13 mouse cellular contexts compared by ENCODE assay signal in genomic region chr7:131909611-131910010, GRCm38 (mm10). TPM values are rescaled to one million over a fixed set of nuclear protein-coding genes. Genes with fewer than 3 reads are reported as not detected.
A peak's percentile ranks its signal among the peaks of the same experiment; 100 is the strongest.
DNase-seq lines count a peak whose midpoint lies in the region; ATAC-seq lines count a peak whose summit lies in the region.
"Had no signal": no experiment of that assay in that cellular context is flagged by ENCODE, and none has a peak within 500 bp of the region (broad histone marks: within the 10 kb centered on the region; RNA-seq: fewer than 3 reads in every experiment).

No protein-coding gene starts in this region.

- H3K36me3 ChIP-seq in kidney, embryonic 14.5 days (ENCODE audit: control insufficient read depth, insufficient read depth, low read length) = no peaks in the 10 kb centered on the region
- H3K36me3 ChIP-seq: limb, embryonic 15.5 days; neural tube, embryonic 15.5 days had no signal

- WGBS in kidney, embryonic 14.5 days = 70% methylated on average over 4 of the region's 4 CpGs

- no peaks in the 10 kb centered on the region for H3K27me3 ChIP-seq in kidney, embryonic 14.5 days (ENCODE audit: control insufficient read depth, insufficient read depth, low read length)
- H3K27me3 ChIP-seq: limb, embryonic 15.5 days; neural tube, embryonic 15.5 days had no signal

- no peaks in the 10 kb centered on the region for H3K4me1 ChIP-seq in kidney, embryonic 14.5 days (ENCODE audit: control insufficient read depth, insufficient read depth, low read length)
- H3K4me1 ChIP-seq: limb, embryonic 15.5 days had no signal

- no peak overlapping the region for H3K4me3 ChIP-seq in kidney, embryonic 14.5 days (ENCODE audit: low read length)
- H3K4me3 ChIP-seq: limb, embryonic 15.5 days; neural tube, embryonic 15.5 days had no signal

- no peak for ATAC-seq in kidney, embryonic 14.5 days (ENCODE audit: low FRiP score, low TSS enrichment)
- no peak for ATAC-seq in megakaryocyte-erythroid progenitor cell, adult 5-6 weeks (replicated peaks; ENCODE audit: low FRiP score, low TSS enrichment, poor library complexity, severe bottlenecking)

- intact Hi-C loops in left cerebral cortex, postnatal 36 days (cut with DNase I) = no loop called here

- no peak overlapping the region for H3K4me2 ChIP-seq in kidney, embryonic 14.5 days (replicated peaks; ENCODE audit: low read depth, low read length)
- H3K4me2 ChIP-seq: limb, embryonic 15.5 days; neural tube, embryonic 15.5 days had no signal

- peak; percentile 68 to 76 for DNase-seq in cerebellum, postnatal 10 days
- DNase-seq in cerebellum, adult 11-12 months = no peak
- DNase-seq in kidney, postnatal 4 days = peak; percentile 9 to 15
- peak; percentile 3 for DNase-seq in NIH3T3 (ENCODE audit: low read depth)
- DNase-seq in left cerebral cortex, postnatal 36 days (ENCODE audit: low spot score in 2 of 2) = peak; percentile 28 to 29
- no peak for DNase-seq in thymus, postnatal 14 days
- DNase-seq: kidney, adult 18-20 months had no signal

- no peak overlapping the region for H3K9ac ChIP-seq in kidney, embryonic 14.5 days (ENCODE audit: low read depth, low read length)
- H3K9ac ChIP-seq: limb, embryonic 15.5 days; neural tube, embryonic 15.5 days had no signal

- H3K27ac ChIP-seq in kidney, embryonic 14.5 days (ENCODE audit: low read depth, low read length) = no peak overlapping the region
- H3K27ac ChIP-seq: limb, embryonic 15.5 days; neural tube, embryonic 15.5 days had no signal

- no peaks in the 10 kb centered on the region for H3K9me3 ChIP-seq in kidney, embryonic 14.5 days (ENCODE audit: control insufficient read depth, low read length)
- H3K9me3 ChIP-seq: limb, embryonic 15.5 days; neural tube, embryonic 15.5 days had no signal

RNA-seq across cellular contexts. Expression of gene Gpr26, which starts 56.6 kb away (rescaled TPM):
- not detected in 2 replicates for polyA plus RNA-seq in kidney, embryonic 14.5 days (2014; fragmentation: Nextera tagmentation; extraction: Ambion mirVana)
- total RNA-seq in left cerebral cortex, postnatal 36 days (2021) = 100 to 1,000 TPM; 125 to 129 TPM
- total RNA-seq in megakaryocyte-erythroid progenitor cell, adult 5-6 weeks (2014; fragmentation: Nextera tagmentation) = not detected in 2 replicates
- not detected in 2 replicates for total RNA-seq in megakaryocyte-erythroid progenitor cell, adult 5-6 weeks (2017)
- polyA plus RNA-seq: C2C12; heart, postnatal 0 days; limb, embryonic 15.5 days had no signal

Comparison
In these comparisons a context has a peak if more than half of its experiments do, and no peak if none do; other contexts are left out.
1. DNase-seq: peak in cerebellum, postnatal 10 days (2 of 2), kidney, postnatal 4 days (2 of 2), NIH3T3 (single experiment) and left cerebral cortex, postnatal 36 days (2 of 2); none in cerebellum, adult 11-12 months (single experiment) and thymus, postnatal 14 days (single experiment).
2. RNA of gene Gpr26, which starts 56.6 kb away (total RNA-seq): 125 to 129 TPM in left cerebral cortex, postnatal 36 days; not detected in megakaryocyte-erythroid progenitor cell, adult 5-6 weeks; every median in the first group is over 100 times any median in the second.